Mouse (Mus musculus) liver, embryonic 14.5 days (tissue): ENCODE measurements at regions not wholly inside any gene's neighbourhood (a gene's known extent, or its start where the extent isn't known, plus 50 kb on each side); places are given as distances from the start of the nearest gene placed in this dataset.

Experiments used
- ATAC-seq: fragments of 200-750 bp; cut with Nextera tagmentation; 2 replicates; pipeline ENCODE4 v1.8.0; 2017; ENCODE audit warnings: moderate number of reproducible peaks, mild to moderate bottlenecking, moderate library complexity; ENCODE audit not compliant: insufficient read depth
- DNase-seq, 3 experiments: peaks; one replicate each; pipeline ENCODE4 v3.0.0-alpha.2; 2012 to 2013; ENCODE audit warnings: low read depth in 3 of 3, low spot score in 3 of 3
- H3K27ac ChIP-seq: fragments of 300-500 bp; sonication (generic); 2 replicates; pipeline ENCODE4 v1.5.1; 2014; ENCODE audit warnings: moderate library complexity, mild to moderate bottlenecking, control low read depth, inconsistent platforms
- H3K27me3 ChIP-seq: fragments of 300-500 bp; sonication (generic); 2 replicates; pipeline ENCODE4 v1.6.1; 2014; ENCODE audit warnings: mild to moderate bottlenecking, low read length, moderate library complexity; ENCODE audit not compliant: control insufficient read depth, insufficient read depth
- H3K36me3 ChIP-seq: fragments of 300-500 bp; sonication (generic); replicated peaks from 2 replicates; pipeline ENCODE4 v1.6.1; 2014; ENCODE audit warnings: low read depth; ENCODE audit not compliant: control insufficient read depth, insufficient read depth
- H3K4me1 ChIP-seq, 2 experiments: fragments of 200-500 bp in 1 of 2; fragments of 300-500 bp in 1 of 2; sonication (generic) in 1 of 2; replicated peaks; 2 replicates each; pipeline ENCODE4 v1.6.1; 2012 to 2014; ENCODE audit warnings: antibody characterized with exemption in 1 of 2, inconsistent platforms in 1 of 2, low read length in 1 of 2; ENCODE audit not compliant: control insufficient read depth in 2 of 2, insufficient read depth in 2 of 2
- H3K4me2 ChIP-seq: fragments of 300-500 bp; sonication (generic); 2 replicates; pipeline ENCODE4 v1.6.1; 2014; ENCODE audit warnings: low read depth, mild to moderate bottlenecking, control low read depth, moderate library complexity
- H3K4me3 ChIP-seq, 2 experiments: fragments of 200-500 bp in 1 of 2; fragments of 300-500 bp in 1 of 2; sonication (generic) in 1 of 2; 2 replicates each; pipeline ENCODE4 v1.5.1; 2012 to 2014; ENCODE audit warnings: low read depth in 2 of 2, low read length in 2 of 2, mild to moderate bottlenecking in 2 of 2, control low read depth in 1 of 2, inconsistent platforms in 1 of 2, moderate library complexity in 1 of 2; ENCODE audit not compliant: insufficient read depth in 1 of 2
- H3K9ac ChIP-seq: fragments of 300-500 bp; sonication (generic); replicated peaks from 2 replicates; pipeline ENCODE4 v1.6.1; 2014; ENCODE audit warnings: mild to moderate bottlenecking, control low read depth, moderate library complexity
- H3K9me3 ChIP-seq: fragments of 300-500 bp; sonication (generic); 2 replicates; pipeline ENCODE4 v1.6.1; 2016; ENCODE audit warnings: low read length, mixed read lengths; ENCODE audit not compliant: control insufficient read depth
- CTCF ChIP-seq: IDR thresholded peaks from 2 replicates; pipeline ENCODE4 v1.5.1; 2016; ENCODE audit warnings: antibody characterized with exemption, low read depth, control low read depth
- EP300 ChIP-seq: IDR thresholded peaks from 2 replicates; pipeline ENCODE4 v1.6.1; 2016; ENCODE audit warnings: antibody characterized with exemption, low read depth
- WGBS: fragments of 180-500 bp; shearing (Covaris S2); extraction: QIAGEN DNeasy Blood & Tissue Kit; methylation state at CpG from one replicate; pipeline ENCODE4 v1.1.7; 2014; ENCODE audit not compliant: insufficient replicate concordance; 5-methylcytosine and 5-hydroxymethylcytosine counted together

GRCm38 (mm10) chr15:92946216-92946615 is 328.8 kb downstream of the Gxylt1 start:
- Histone ChIP-seq H3K27ac (no peak overlapping the region), H3K4me1 (no peaks in the 10 kb centered on the region), H3K27me3 (no peaks in the 10 kb centered on the region), H3K4me3 (no peak overlapping the region), H3K9ac (no peak overlapping the region), H3K36me3 (no peaks in the 10 kb centered on the region), H3K4me2 (no peak overlapping the region), H3K9me3 (no peaks in the 10 kb centered on the region)
- ATAC-seq (no peak), DNase-seq (no peak)
- no peak for TF ChIP-seq CTCF
- TF ChIP-seq EP300: no peak
- 53% methylated on average over 5 of the region's 5 CpGs for WGBS

- 63% methylated on average over 8 of the region's 8 CpGs for WGBS
- no peak for DNase-seq
- Histone ChIP-seq H3K36me3 (no peaks in the 10 kb centered on the region), H3K4me3 (no peak overlapping the region), H3K4me1 (no peaks in the 10 kb centered on the region), H3K9ac (no peak overlapping the region), H3K9me3 (no peaks in the 10 kb centered on the region; the same call in 1 of the 2 replicates), H3K27me3 (no peaks in the 10 kb centered on the region), H3K27ac (no peak overlapping the region), H3K4me2 (no peak overlapping the region)
- ATAC-seq: no peak
- no peak for TF ChIP-seq EP300
Observed at GRCm38 (mm10) chr15:92903821-92904220, 371.2 kb downstream of the Gxylt1 start.

- Histone ChIP-seq H3K4me1 (no peaks in the 10 kb centered on the region), H3K9me3 (no peaks in the 10 kb centered on the region), H3K27ac (no peak overlapping the region), H3K9ac (no peak overlapping the region), H3K4me3 (no peak overlapping the region), H3K27me3 (no peaks in the 10 kb centered on the region), H3K36me3 (no peaks in the 10 kb centered on the region), H3K4me2 (no peak overlapping the region)
- WGBS: 62% methylated on average over 7 of the region's 7 CpGs
- DNase-seq: no peak
- ATAC-seq: no peak
- TF ChIP-seq CTCF (no peak), EP300 (no peak)
Observed at GRCm38 (mm10) chr15:92897277-92897676, 377.7 kb downstream of the Gxylt1 start.

GRCm38 (mm10) chr15:92895836-92896235 is 379.1 kb downstream of the Gxylt1 start:
- no peak overlapping the region for H3K4me2 ChIP-seq
- H3K27me3 ChIP-seq: no peaks in the 10 kb centered on the region
- H3K9me3 ChIP-seq: no peaks in the 10 kb centered on the region
- TF ChIP-seq EP300 (no peak), CTCF (no peak)
- no peak for DNase-seq
- H3K4me1 ChIP-seq: no peaks in the 10 kb centered on the region
- H3K36me3 ChIP-seq: no peaks in the 10 kb centered on the region
- H3K27ac ChIP-seq: no peak overlapping the region
- no peak overlapping the region for H3K9ac ChIP-seq
- ATAC-seq: no peak
- no peak overlapping the region for H3K4me3 ChIP-seq
- 53% methylated on average over 4 of the region's 4 CpGs for WGBS

- H3K4me3 ChIP-seq: no peak overlapping the region
- 74% methylated on average over 5 of the region's 5 CpGs for WGBS
- TF ChIP-seq CTCF (no peak), EP300 (no peak)
- no peaks in the 10 kb centered on the region for H3K4me1 ChIP-seq
- ATAC-seq (no peak), DNase-seq (no peak)
- no peak overlapping the region for H3K4me2 ChIP-seq
- H3K27me3 ChIP-seq: no peaks in the 10 kb centered on the region
- H3K36me3 ChIP-seq: no peaks in the 10 kb centered on the region
- H3K27ac ChIP-seq: no peak overlapping the region
- H3K9me3 ChIP-seq: no peaks in the 10 kb centered on the region
- no peak overlapping the region for H3K9ac ChIP-seq
Observed at GRCm38 (mm10) chr15:92876438-92876837, 398.5 kb downstream of the Gxylt1 start.
